Mouse (Mus musculus) liver, embryonic 15.5 days (tissue): ENCODE data around the gene Rcan3. TPM values are rescaled to one million over a fixed set of nuclear protein-coding genes. Genes with fewer than 3 reads are reported as not detected.

Experiments used
- ATAC-seq: fragments of 200-750 bp; cut with Nextera tagmentation; 2 replicates; pipeline ENCODE4 v1.8.0; 2017; ENCODE audit warnings: moderate number of reproducible peaks, mild to moderate bottlenecking, moderate library complexity; ENCODE audit not compliant: insufficient read depth
- H3K27ac ChIP-seq: fragments of 300-500 bp; sonication (generic); replicated peaks from 2 replicates; pipeline ENCODE4 v1.5.1; 2015; ENCODE audit warnings: mild to moderate bottlenecking, inconsistent platforms
- H3K27me3 ChIP-seq: fragments of 300-500 bp; sonication (generic); 2 replicates; pipeline ENCODE4 v1.6.1; 2015; ENCODE audit warnings: mild to moderate bottlenecking, inconsistent platforms
- H3K36me3 ChIP-seq: fragments of 300-500 bp; sonication (generic); replicated peaks from 2 replicates; pipeline ENCODE4 v1.6.1; 2015; ENCODE audit warnings: moderate library complexity, mild to moderate bottlenecking, inconsistent platforms
- H3K4me1 ChIP-seq: fragments of 300-500 bp; sonication (generic); replicated peaks from 2 replicates; pipeline ENCODE4 v1.6.1; 2015; ENCODE audit warnings: inconsistent platforms
- H3K4me2 ChIP-seq: fragments of 300-500 bp; sonication (generic); 2 replicates; pipeline ENCODE4 v1.6.1; 2015; ENCODE audit warnings: moderate library complexity, mild to moderate bottlenecking, inconsistent platforms
- H3K4me3 ChIP-seq: fragments of 300-500 bp; sonication (generic); replicated peaks from 2 replicates; pipeline ENCODE4 v1.5.1; 2015; ENCODE audit warnings: mild to moderate bottlenecking, inconsistent platforms
- H3K9ac ChIP-seq: fragments of 300-500 bp; sonication (generic); 2 replicates; pipeline ENCODE4 v1.6.1; 2015; ENCODE audit warnings: moderate library complexity, mild to moderate bottlenecking, inconsistent platforms
- H3K9me3 ChIP-seq: fragments of 300-500 bp; sonication (generic); replicated peaks from 2 replicates; pipeline ENCODE4 v1.6.1; 2016; ENCODE audit warnings: inconsistent platforms
- WGBS: fragments of 180-500 bp; shearing (Covaris S2); methylation state at CpG from one replicate; pipeline ENCODE4 v1.1.7; 2015; ENCODE audit warnings: mixed read lengths; ENCODE audit not compliant: insufficient replicate concordance; 5-methylcytosine and 5-hydroxymethylcytosine counted together
- polyA plus RNA-seq: library from polyadenylated mRNA; unstranded; fragments of >200 nt; fragmentation: Nextera tagmentation; extraction: Ambion mirVana; gene quantifications from 2 replicates; pipeline ENCODE4 v1.2.1, GENCODE M21; 2015

Rcan3 gene
- polyA plus RNA-seq, result 3.1 and 3.4 TPM in 2 replicates

- H3K4me1 ChIP-seq, result peaks cover 69% of the 10 kb centered on the region
- H3K9ac ChIP-seq, result peak within 1 kb of the TSS; percentile 79
- H3K27ac ChIP-seq, result peak within 1 kb of the TSS; percentile 90
- peak within 1 kb of the TSS; percentile 78 for H3K4me3 ChIP-seq
- H3K4me2 ChIP-seq, result peak within 1 kb of the TSS; percentile 98
- H3K27me3 ChIP-seq, result no peaks in the 10 kb centered on the region
- WGBS, result under 1% methylated on average over 76 of the region's 79 CpGs
- H3K36me3 ChIP-seq, result no peaks in the 10 kb centered on the region
- H3K9me3 ChIP-seq, result no peaks in the 10 kb centered on the region
- peak; percentile 91 for ATAC-seq
These were observed at the start of gene Rcan3 for GRCm38 (mm10) chr4:135433443-135434394. TSS of gene Rcan3 (minus strand) at chr4:135433853.

GRCm38 (mm10) chr4:135480370-135480769 lies 46.7 kb upstream of the Rcan3 start:
- 60% methylated on average over 9 of the region's 9 CpGs for WGBS
- Histone ChIP-seq H3K4me2 (no peak overlapping the region), H3K9ac (no peak overlapping the region), H3K27ac (no peak overlapping the region), H3K9me3 (no peaks in the 10 kb centered on the region), H3K4me3 (no peak overlapping the region), H3K27me3 (no peaks in the 10 kb centered on the region), H3K36me3 (peaks cover 3% of the 10 kb centered on the region; the same call in 1 of the 2 replicates), H3K4me1 (peaks cover 17% of the 10 kb centered on the region)
- ATAC-seq, result no peak; the same call in 1 of the 2 replicates

DNA sequence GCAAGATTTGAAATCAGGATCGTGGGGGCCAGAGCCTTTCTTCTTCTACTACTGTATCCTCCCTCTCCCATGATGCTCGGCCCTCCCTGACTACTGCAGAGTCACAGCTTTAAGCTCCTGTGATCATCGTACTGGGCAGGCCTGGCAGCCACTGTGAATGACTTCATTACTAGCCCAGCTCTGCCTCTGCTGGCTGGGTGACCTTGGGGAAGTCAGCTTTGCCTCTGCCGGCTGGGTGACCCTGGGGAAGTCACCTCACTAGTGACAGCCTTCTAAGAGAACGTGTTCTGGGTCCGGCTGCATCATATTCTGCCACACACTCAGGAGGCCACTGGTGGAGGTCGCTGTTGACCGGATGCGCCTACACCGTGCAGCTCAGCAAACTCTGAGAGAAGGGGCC lies 44.2 kb upstream of the Rcan3 start:
- Histone ChIP-seq H3K36me3 (peaks cover 3% of the 10 kb centered on the region; the same call in 1 of the 2 replicates), H3K4me1 (peaks cover 14% of the 10 kb centered on the region), H3K27ac (no peak overlapping the region), H3K9me3 (no peaks in the 10 kb centered on the region), H3K9ac (no peak overlapping the region), H3K4me2 (no peak overlapping the region), H3K4me3 (no peak overlapping the region), H3K27me3 (no peaks in the 10 kb centered on the region)
- ATAC-seq, result no peak
- 78% methylated on average over 10 of the region's 10 CpGs for WGBS

- Histone ChIP-seq H3K27ac (no peak overlapping the region), H3K9me3 (no peaks in the 10 kb centered on the region), H3K9ac (no peak overlapping the region), H3K4me3 (no peak overlapping the region), H3K4me1 (no peaks in the 10 kb centered on the region), H3K27me3 (no peaks in the 10 kb centered on the region), H3K36me3 (no peaks in the 10 kb centered on the region), H3K4me2 (no peak overlapping the region)
- 83% methylated on average over 11 of the region's 11 CpGs for WGBS
- no peak for ATAC-seq
These were observed 29.8 kb upstream of the Rcan3 start for GRCm38 (mm10) chr4:135463406-135463805.

- no peak overlapping the region for H3K4me2 ChIP-seq
- no peaks in the 10 kb centered on the region for H3K4me1 ChIP-seq
- no peak for ATAC-seq
- no peak overlapping the region for H3K9ac ChIP-seq
- H3K27ac ChIP-seq, result no peak overlapping the region
- no peaks in the 10 kb centered on the region for H3K36me3 ChIP-seq
- H3K27me3 ChIP-seq, result no peaks in the 10 kb centered on the region
- H3K9me3 ChIP-seq, result no peaks in the 10 kb centered on the region
- H3K4me3 ChIP-seq, result no peak overlapping the region
- 75% methylated on average over 12 of the region's 12 CpGs for WGBS
These were observed 19.9 kb upstream of the Rcan3 start for GRCm38 (mm10) chr4:135453572-135453971.

GRCm38 (mm10) chr4:135453164-135453563 lies 19.5 kb upstream of the Rcan3 start:
- no peak overlapping the region for H3K9ac ChIP-seq
- H3K27me3 ChIP-seq, result no peaks in the 10 kb centered on the region
- no peak overlapping the region for H3K4me2 ChIP-seq
- H3K27ac ChIP-seq, result no peak overlapping the region
- no peaks in the 10 kb centered on the region for H3K36me3 ChIP-seq
- H3K4me1 ChIP-seq, result no peaks in the 10 kb centered on the region
- H3K9me3 ChIP-seq, result no peaks in the 10 kb centered on the region
- no peak overlapping the region for H3K4me3 ChIP-seq
- 66% methylated on average over 6 of the region's 6 CpGs for WGBS
- no peak for ATAC-seq

- Histone ChIP-seq H3K9ac (no peak overlapping the region), H3K4me3 (no peak overlapping the region), H3K27me3 (no peaks in the 10 kb centered on the region), H3K9me3 (no peaks in the 10 kb centered on the region), H3K4me2 (no peak overlapping the region), H3K36me3 (no peaks in the 10 kb centered on the region), H3K4me1 (no peaks in the 10 kb centered on the region), H3K27ac (no peak overlapping the region)
- no peak for ATAC-seq
- WGBS, result 60% methylated on average over 18 of the region's 18 CpGs
These were observed 17.8 kb upstream of the Rcan3 start for GRCm38 (mm10) chr4:135451360-135452015.

DNA sequence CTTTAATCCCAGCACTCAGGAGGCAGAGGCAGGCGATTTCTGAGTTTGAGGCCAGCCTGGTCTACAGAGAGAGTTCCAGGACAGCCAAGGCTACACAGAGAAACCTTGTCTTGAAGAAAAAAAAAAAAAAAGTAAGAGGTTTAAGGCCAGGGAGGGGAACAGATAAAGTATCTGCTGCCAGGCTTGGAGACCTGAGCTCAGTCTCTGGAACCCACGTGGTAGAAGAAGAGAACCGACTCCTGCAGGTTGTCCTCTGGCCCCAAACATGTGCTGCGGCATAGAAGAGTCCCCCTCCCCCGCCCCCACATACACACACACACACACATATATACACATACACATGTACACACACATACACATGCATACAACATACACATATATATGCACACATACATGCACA lies 8.8 kb upstream of the Rcan3 start:
- no peak overlapping the region for H3K27ac ChIP-seq
- H3K27me3 ChIP-seq, result no peaks in the 10 kb centered on the region
- ATAC-seq, result no peak
- peaks cover 42% of the 10 kb centered on the region for H3K4me1 ChIP-seq
- no peak overlapping the region for H3K4me2 ChIP-seq
- H3K9ac ChIP-seq, result no peak overlapping the region
- WGBS, result 28% methylated on average over 5 of the region's 5 CpGs
- H3K36me3 ChIP-seq, result no peaks in the 10 kb centered on the region
- H3K4me3 ChIP-seq, result no peak overlapping the region
- H3K9me3 ChIP-seq, result no peaks in the 10 kb centered on the region

GRCm38 (mm10) chr4:135439904-135440522 lies 6.4 kb upstream of the Rcan3 start:
- H3K27ac ChIP-seq, result peak overlapping the region; percentile 94
- H3K9ac ChIP-seq, result no peak overlapping the region
- peaks cover 51% of the 10 kb centered on the region for H3K4me1 ChIP-seq
- H3K4me2 ChIP-seq, result peak overlapping the region; percentile 65
- H3K36me3 ChIP-seq, result no peaks in the 10 kb centered on the region
- H3K9me3 ChIP-seq, result no peaks in the 10 kb centered on the region
- no peaks in the 10 kb centered on the region for H3K27me3 ChIP-seq
- H3K4me3 ChIP-seq, result peak overlapping the region; percentile 29
- 10% methylated on average over 9 of the region's 9 CpGs for WGBS
- ATAC-seq, result peak; percentile 76

GRCm38 (mm10) chr4:135439188-135439647 lies 5.6 kb upstream of the Rcan3 start:
- peaks cover 57% of the 10 kb centered on the region for H3K4me1 ChIP-seq
- 1% methylated on average over 15 of the region's 15 CpGs for WGBS

GRCm38 (mm10) chr4:135437924-135438323 lies 4.3 kb upstream of the Rcan3 start:
- Histone ChIP-seq H3K4me1 (peaks cover 64% of the 10 kb centered on the region), H3K4me3 (no peak overlapping the region), H3K9ac (no peak overlapping the region), H3K27me3 (no peaks in the 10 kb centered on the region), H3K4me2 (no peak overlapping the region), H3K9me3 (no peaks in the 10 kb centered on the region), H3K27ac (no peak overlapping the region; the same call in 1 of the 2 replicates), H3K36me3 (no peaks in the 10 kb centered on the region)
- ATAC-seq, result no peak

More at GRCm38 (mm10) chr4:135439188-135439647, 5.6 kb upstream of the Rcan3 start:
- H3K4me2 ChIP-seq, result peak overlapping the region; percentile 65
- peak overlapping the region; percentile 94 for H3K27ac ChIP-seq
- ATAC-seq, result peak; percentile 95
- peak overlapping the region; percentile 36; the same call in 1 of the 2 replicates for H3K9ac ChIP-seq
- H3K27me3 ChIP-seq, result no peaks in the 10 kb centered on the region
- no peaks in the 10 kb centered on the region for H3K9me3 ChIP-seq
- H3K36me3 ChIP-seq, result no peaks in the 10 kb centered on the region
- peak overlapping the region; percentile 29 for H3K4me3 ChIP-seq
